Mouse (Mus musculus) intestine, embryonic 14.5 days (tissue): Measurements from ENCODE around the gene Mief1. TPM values are rescaled to one million over a fixed set of nuclear protein-coding genes. Genes with fewer than 3 reads are reported as not detected.
A peak's percentile ranks its signal among the peaks of the same experiment; 100 is the strongest.

Experiments
- ATAC-seq: fragments of 200-750 bp; cut with Nextera tagmentation; replicated peaks from 2 replicates; pipeline ENCODE4 v1.8.0; 2017; ENCODE audit warnings: low read depth, moderate number of reproducible peaks, moderate TSS enrichment, moderate library complexity; ENCODE audit not compliant: low FRiP score, low TSS enrichment
- DNase-seq: peaks from one replicate; pipeline ENCODE4 v3.0.0-alpha.2; 2018; ENCODE audit warnings: low spot score
- H3K27ac ChIP-seq: fragments of 300-500 bp; sonication (generic); 2 replicates; pipeline ENCODE4 v1.5.1; 2014; ENCODE audit warnings: low read depth, mild to moderate bottlenecking, control low read depth
- H3K27me3 ChIP-seq: fragments of 300-500 bp; sonication (generic); replicated peaks from 2 replicates; pipeline ENCODE4 v1.6.1; 2014; ENCODE audit warnings: low read length, control low read depth; ENCODE audit not compliant: control insufficient read depth, insufficient read depth
- H3K36me3 ChIP-seq: fragments of 300-500 bp; sonication (generic); 2 replicates; pipeline ENCODE4 v1.6.1; 2014; ENCODE audit warnings: low read length, control low read depth; ENCODE audit not compliant: control insufficient read depth, insufficient read depth
- H3K4me1 ChIP-seq: fragments of 300-500 bp; sonication (generic); replicated peaks from 2 replicates; pipeline ENCODE4 v1.6.1; 2014; ENCODE audit warnings: low read length, control low read depth, mixed read lengths; ENCODE audit not compliant: control insufficient read depth, insufficient read depth
- H3K4me2 ChIP-seq: fragments of 300-500 bp; sonication (generic); 2 replicates; pipeline ENCODE4 v1.6.1; 2014; ENCODE audit warnings: low read length
- H3K4me3 ChIP-seq: fragments of 300-500 bp; sonication (generic); 2 replicates; pipeline ENCODE4 v1.5.1; 2014; ENCODE audit warnings: low read depth, low read length, control low read depth, mixed read lengths
- H3K9ac ChIP-seq: fragments of 300-500 bp; sonication (generic); 2 replicates; pipeline ENCODE4 v1.6.1; 2014; ENCODE audit warnings: mild to moderate bottlenecking, low read length
- H3K9me3 ChIP-seq: fragments of 300-500 bp; sonication (generic); 2 replicates; pipeline ENCODE4 v1.6.1; 2016; ENCODE audit warnings: low read length, control low read depth; ENCODE audit not compliant: control insufficient read depth
- WGBS: fragments of 180-500 bp; shearing (Covaris S2); extraction: QIAGEN DNeasy Blood & Tissue Kit; methylation state at CpG from one replicate; pipeline ENCODE4 v1.1.7; 2014; 5-methylcytosine and 5-hydroxymethylcytosine counted together
- polyA plus RNA-seq: library from polyadenylated mRNA; unstranded; fragments of >200 nt; fragmentation: Nextera tagmentation; extraction: Ambion mirVana; gene quantifications from 2 replicates; pipeline ENCODE4 v1.2.1, GENCODE M21; 2014

Gene Mief1
- polyA plus RNA-seq = 32.0 and 38.8 TPM in 2 replicates

- H3K4me2 ChIP-seq = peak within 1 kb of the TSS; percentile 85
These were observed at the start of gene Mief1 for GRCm38 (mm10) chr15:80233733-80234509. Gene Mief1, plus strand, starts transcription at chr15:80234018.

GRCm38 (mm10) chr15:80188927-80189326 lies 44.9 kb upstream of the Mief1 start:
- 81% methylated on average over 5 of the region's 5 CpGs for WGBS
- peaks cover 19% of the 10 kb centered on the region for H3K4me1 ChIP-seq
- no peak overlapping the region for H3K4me3 ChIP-seq
- no peak overlapping the region for H3K4me2 ChIP-seq
- no peak overlapping the region for H3K27ac ChIP-seq
- H3K9ac ChIP-seq = no peak overlapping the region
- DNase-seq (no peak), ATAC-seq (no peak)
- no peaks in the 10 kb centered on the region for H3K27me3 ChIP-seq
- H3K36me3 ChIP-seq = no peaks in the 10 kb centered on the region
- H3K9me3 ChIP-seq = no peaks in the 10 kb centered on the region

More at GRCm38 (mm10) chr15:80233733-80234509, at the start of gene Mief1:
- Histone ChIP-seq H3K27ac (peak within 1 kb of the TSS; percentile 72), H3K4me1 (peaks cover 15% of the 10 kb centered on the region), H3K4me3 (peak within 1 kb of the TSS; percentile 99), H3K27me3 (no peaks in the 10 kb centered on the region), H3K9me3 (no peaks in the 10 kb centered on the region), H3K36me3 (peaks cover 33% of the 10 kb centered on the region), H3K9ac (peak within 1 kb of the TSS; percentile 89)
- ATAC-seq (peak; percentile 98), DNase-seq (peak; percentile 97)
- WGBS = under 1% methylated on average over 64 of the region's 67 CpGs

GRCm38 (mm10) chr15:80190075-80190474 lies 43.7 kb upstream of the Mief1 start:
- H3K9ac ChIP-seq = no peak overlapping the region
- no peak for DNase-seq
- 58% methylated on average over 4 of the region's 4 CpGs for WGBS
- H3K4me1 ChIP-seq = peaks cover 19% of the 10 kb centered on the region
- no peak for ATAC-seq
- H3K4me3 ChIP-seq = no peak overlapping the region
- no peak overlapping the region for H3K27ac ChIP-seq
- H3K27me3 ChIP-seq = no peaks in the 10 kb centered on the region
- H3K36me3 ChIP-seq = no peaks in the 10 kb centered on the region
- H3K4me2 ChIP-seq = no peak overlapping the region
- H3K9me3 ChIP-seq = no peaks in the 10 kb centered on the region

- Histone ChIP-seq H3K36me3 (no peaks in the 10 kb centered on the region), H3K9ac (no peak overlapping the region), H3K4me1 (peaks cover 19% of the 10 kb centered on the region), H3K27me3 (no peaks in the 10 kb centered on the region), H3K4me3 (no peak overlapping the region), H3K27ac (peak overlapping the region; percentile 43; the same call in 1 of the 2 replicates), H3K4me2 (no peak overlapping the region), H3K9me3 (no peaks in the 10 kb centered on the region)
- peak; percentile 72 for DNase-seq
- ATAC-seq = peak; percentile 67
- 60% methylated on average over 8 of the region's 8 CpGs for WGBS
These were observed 42.1 kb upstream of the Mief1 start for GRCm38 (mm10) chr15:80191585-80192245.

- no peak overlapping the region for H3K9ac ChIP-seq
- no peaks in the 10 kb centered on the region for H3K27me3 ChIP-seq
- no peak for ATAC-seq
- no peak overlapping the region for H3K4me3 ChIP-seq
- H3K4me2 ChIP-seq = no peak overlapping the region
- peaks cover 19% of the 10 kb centered on the region for H3K4me1 ChIP-seq
- no peaks in the 10 kb centered on the region for H3K9me3 ChIP-seq
- no peaks in the 10 kb centered on the region for H3K36me3 ChIP-seq
- no peak for DNase-seq
- peak overlapping the region; percentile 43; the same call in 1 of the 2 replicates for H3K27ac ChIP-seq
- WGBS = 82% methylated on average over 6 of the region's 6 CpGs
These were observed 41.6 kb upstream of the Mief1 start for GRCm38 (mm10) chr15:80192246-80192585.

- H3K4me1 ChIP-seq = peaks cover 19% of the 10 kb centered on the region
- DNase-seq (no peak), ATAC-seq (no peak)
- H3K36me3 ChIP-seq = no peaks in the 10 kb centered on the region
- peak overlapping the region; percentile 18 for H3K4me2 ChIP-seq
- 65% methylated on average over 7 of the region's 7 CpGs for WGBS
- peaks cover 2% of the 10 kb centered on the region; the same call in 1 of the 2 replicates for H3K9me3 ChIP-seq
- H3K27me3 ChIP-seq = no peaks in the 10 kb centered on the region
- H3K27ac ChIP-seq = peak overlapping the region; percentile 77
- no peak overlapping the region for H3K9ac ChIP-seq
- no peak overlapping the region for H3K4me3 ChIP-seq
These were observed 41.0 kb upstream of the Mief1 start for GRCm38 (mm10) chr15:80192847-80193246.

GRCm38 (mm10) chr15:80199556-80199955 lies 34.3 kb upstream of the Mief1 start:
- H3K27ac ChIP-seq = no peak overlapping the region
- no peak overlapping the region for H3K9ac ChIP-seq
- no peak overlapping the region for H3K4me3 ChIP-seq
- no peak overlapping the region for H3K4me2 ChIP-seq
- no peaks in the 10 kb centered on the region for H3K4me1 ChIP-seq
- WGBS = 77% methylated on average over 2 of the region's 2 CpGs
- no peaks in the 10 kb centered on the region for H3K36me3 ChIP-seq
- ATAC-seq (no peak), DNase-seq (no peak)
- H3K27me3 ChIP-seq = no peaks in the 10 kb centered on the region
- peaks cover 3% of the 10 kb centered on the region; the same call in 1 of the 2 replicates for H3K9me3 ChIP-seq

GRCm38 (mm10) chr15:80202111-80202775 lies 31.6 kb upstream of the Mief1 start:
- Histone ChIP-seq H3K9me3 (peaks cover 3% of the 10 kb centered on the region; the same call in 1 of the 2 replicates), H3K4me2 (no peak overlapping the region), H3K27ac (no peak overlapping the region), H3K36me3 (no peaks in the 10 kb centered on the region), H3K4me1 (no peaks in the 10 kb centered on the region), H3K27me3 (no peaks in the 10 kb centered on the region), H3K4me3 (no peak overlapping the region), H3K9ac (no peak overlapping the region)
- DNase-seq (no peak), ATAC-seq (no peak)
- WGBS = 85% methylated on average over 6 of the region's 6 CpGs
